ENCODE assay signal across 10 mouse cellular contexts in genomic region chr2:127590204-127590603, GRCm38 (mm10). TPM values are rescaled to one million over a fixed set of nuclear protein-coding genes. Genes with fewer than 3 reads are reported as not detected.
DNase-seq lines count a peak whose midpoint lies in the region; ATAC-seq lines count a peak whose summit lies in the region.
"Had no signal": no experiment of that assay in that cellular context is flagged by ENCODE, and none has a peak within 500 bp of the region (broad histone marks: within the 10 kb centered on the region; RNA-seq: fewer than 3 reads in every experiment).

No protein-coding gene starts in this region.

- H3K36me3 ChIP-seq in limb, embryonic 12.5 days = peaks cover 39% of the 10 kb centered on the region
- peaks cover 44% of the 10 kb centered on the region for H3K36me3 ChIP-seq in limb, embryonic 10.5 days
- peaks cover 39% of the 10 kb centered on the region for H3K36me3 ChIP-seq in limb, embryonic 15.5 days
- H3K36me3 ChIP-seq in forebrain, embryonic 16.5 days (ENCODE audit: control insufficient read depth, insufficient read depth) = peaks cover 12% of the 10 kb centered on the region

- H3K4me1 ChIP-seq in limb, embryonic 12.5 days (replicated peaks) = peaks cover 32% of the 10 kb centered on the region
- H3K4me1 ChIP-seq in limb, embryonic 10.5 days = peaks cover 35% of the 10 kb centered on the region
- H3K4me1 ChIP-seq in limb, embryonic 15.5 days = peaks cover 26% of the 10 kb centered on the region
- H3K4me1 ChIP-seq in forebrain, embryonic 16.5 days (replicated peaks; ENCODE audit: control insufficient read depth, insufficient read depth, low read length) = peaks cover 16% of the 10 kb centered on the region

- ATAC-seq in CD4-positive, CD25-positive, alpha-beta regulatory T cell, adult 4 months = no peak
- no peak for ATAC-seq in limb, embryonic 12.5 days (ENCODE audit: insufficient number of reproducible peaks, insufficient read depth, low FRiP score, low TSS enrichment, low read depth)
- no peak for ATAC-seq in limb, embryonic 15.5 days (ENCODE audit: insufficient number of reproducible peaks, low FRiP score, low TSS enrichment, low read depth)
- ATAC-seq in forebrain, embryonic 16.5 days = no peak

- peak; percentile 66 for DNase-seq in CD4-positive, CD25-positive, alpha-beta regulatory T cell, adult 2 months (ENCODE audit: low read depth, low spot score)
- DNase-seq in limb, embryonic 10.5 days (ENCODE audit: low spot score) = no peak
- peak; percentile 69 for DNase-seq in thymus, postnatal 14 days
- DNase-seq in neural tube, embryonic 10.5 days (ENCODE audit: extremely low spot score, low spot score) = no peak
- DNase-seq: cerebellum, adult 2 months; lung, adult 2 months had no signal

- no peak overlapping the region for H3K9ac ChIP-seq in limb, embryonic 12.5 days (replicated peaks)
- H3K9ac ChIP-seq in limb, embryonic 15.5 days = peak overlapping the region; percentile 14; the same call in 1 of the 2 replicates
- no peak overlapping the region for H3K9ac ChIP-seq in forebrain, embryonic 16.5 days (replicated peaks; ENCODE audit: low read depth, low read length)

- no peak overlapping the region for H3K4me3 ChIP-seq in limb, embryonic 12.5 days (replicated peaks)
- H3K4me3 ChIP-seq in limb, embryonic 10.5 days = no peak overlapping the region; the same call in 1 of the 2 replicates
- no peak overlapping the region for H3K4me3 ChIP-seq in limb, embryonic 15.5 days
- no peak overlapping the region for H3K4me3 ChIP-seq in forebrain, embryonic 16.5 days (replicated peaks; ENCODE audit: low read length)

- no peak overlapping the region for H3K4me2 ChIP-seq in limb, embryonic 12.5 days
- H3K4me2 ChIP-seq in limb, embryonic 15.5 days = 0 out of 2 replicates have a peak overlapping the region, but pooled peaks have one; percentile 14
- H3K4me2 ChIP-seq in forebrain, embryonic 16.5 days (ENCODE audit: low read length) = no peak overlapping the region

- H3K27ac ChIP-seq in limb, embryonic 12.5 days = 0 out of 2 replicates have a peak overlapping the region, but pooled peaks have one; percentile 17
- no peak overlapping the region for H3K27ac ChIP-seq in limb, embryonic 10.5 days
- H3K27ac ChIP-seq in limb, embryonic 15.5 days = peak overlapping the region; percentile 22; the same call in 1 of the 2 replicates
- H3K27ac ChIP-seq in forebrain, embryonic 16.5 days (ENCODE audit: low read length) = no peak overlapping the region

- H3K27me3 ChIP-seq in limb, embryonic 12.5 days = no peaks in the 10 kb centered on the region
- no peaks in the 10 kb centered on the region for H3K27me3 ChIP-seq in limb, embryonic 10.5 days (ENCODE audit: low read depth, poor library complexity, severe bottlenecking)
- H3K27me3 ChIP-seq in limb, embryonic 15.5 days = no peaks in the 10 kb centered on the region
- no peaks in the 10 kb centered on the region for H3K27me3 ChIP-seq in forebrain, embryonic 16.5 days (replicated peaks; ENCODE audit: control insufficient read depth, insufficient read depth, low read length)

- WGBS in limb, embryonic 12.5 days = 66% methylated on average over 15 of the region's 15 CpGs
- 78% methylated on average over 15 of the region's 15 CpGs for WGBS in limb, embryonic 10.5 days
- 67% methylated on average over 15 of the region's 15 CpGs for WGBS in limb, embryonic 15.5 days
- WGBS in forebrain, embryonic 16.5 days = 79% methylated on average over 15 of the region's 15 CpGs

- H3K9me3 ChIP-seq in limb, embryonic 12.5 days = no peaks in the 10 kb centered on the region
- no peaks in the 10 kb centered on the region for H3K9me3 ChIP-seq in limb, embryonic 10.5 days (replicated peaks)
- no peaks in the 10 kb centered on the region for H3K9me3 ChIP-seq in limb, embryonic 15.5 days
- no peaks in the 10 kb centered on the region for H3K9me3 ChIP-seq in forebrain, embryonic 16.5 days (ENCODE audit: control insufficient read depth, low read length)

RNA-seq across cellular contexts. Expression of gene Mrps5, which starts 3.2 kb away (rescaled TPM):
- 100 to 1,000 TPM; 120 to 152 TPM for polyA plus RNA-seq in CD4-positive, CD25-positive, alpha-beta regulatory T cell, adult 4 months (2017; shearing (Covaris generic))
- 153 and 162 TPM in 2 replicates for polyA plus RNA-seq in limb, embryonic 12.5 days (2016; fragmentation: Nextera tagmentation; extraction: Ambion mirVana)
- polyA plus RNA-seq in limb, embryonic 10.5 days (2016; fragmentation: Nextera tagmentation; extraction: Ambion mirVana) = 171 and 176 TPM in 2 replicates
- 116 and 123 TPM in 2 replicates for polyA plus RNA-seq in limb, embryonic 15.5 days (2015; fragmentation: Nextera tagmentation; extraction: Ambion mirVana)
- polyA plus RNA-seq in forebrain, embryonic 16.5 days (2015; fragmentation: Nextera tagmentation; extraction: Ambion mirVana) = 173 and 184 TPM in 2 replicates

RNA-seq across cellular contexts. Expression of gene Zfp661, which starts 3.3 kb away (rescaled TPM):
- polyA plus RNA-seq in CD4-positive, CD25-positive, alpha-beta regulatory T cell, adult 4 months (2017; shearing (Covaris generic)) = 1 to 10 TPM; 3.0 to 3.7 TPM
- 5.6 and 6.7 TPM in 2 replicates for polyA plus RNA-seq in limb, embryonic 12.5 days (2016; fragmentation: Nextera tagmentation; extraction: Ambion mirVana)
- polyA plus RNA-seq in limb, embryonic 10.5 days (2016; fragmentation: Nextera tagmentation; extraction: Ambion mirVana) = 5.9 and 6.9 TPM in 2 replicates
- polyA plus RNA-seq in limb, embryonic 15.5 days (2015; fragmentation: Nextera tagmentation; extraction: Ambion mirVana) = 4.7 and 5.8 TPM in 2 replicates
- polyA plus RNA-seq in forebrain, embryonic 16.5 days (2015; fragmentation: Nextera tagmentation; extraction: Ambion mirVana) = 11.0 and 11.7 TPM in 2 replicates

RNA-seq across cellular contexts. Expression of gene Prom2, which starts 48.9 kb away (rescaled TPM):
- not detected for polyA plus RNA-seq in CD4-positive, CD25-positive, alpha-beta regulatory T cell, adult 4 months (2017; shearing (Covaris generic))
- polyA plus RNA-seq in limb, embryonic 12.5 days (2016; fragmentation: Nextera tagmentation; extraction: Ambion mirVana) = 1.2 and 1.7 TPM in 2 replicates
- 2.3 and 2.6 TPM in 2 replicates for polyA plus RNA-seq in limb, embryonic 10.5 days (2016; fragmentation: Nextera tagmentation; extraction: Ambion mirVana)
- 13.1 and 13.2 TPM in 2 replicates for polyA plus RNA-seq in limb, embryonic 15.5 days (2015; fragmentation: Nextera tagmentation; extraction: Ambion mirVana)
- polyA plus RNA-seq in forebrain, embryonic 16.5 days (2015; fragmentation: Nextera tagmentation; extraction: Ambion mirVana) = 0.05 TPM in 1 of 2 replicates, not detected in the other

Comparison
In these comparisons a context has a peak if more than half of its experiments do, and no peak if none do; other contexts are left out.
1. H3K27ac ChIP-seq: peak in limb, embryonic 12.5 days (single experiment) and limb, embryonic 15.5 days (single experiment); none in limb, embryonic 10.5 days (single experiment) and forebrain, embryonic 16.5 days (single experiment).
2. DNase-seq: peak in CD4-positive, CD25-positive, alpha-beta regulatory T cell, adult 2 months (single experiment) and thymus, postnatal 14 days (single experiment); none in limb, embryonic 10.5 days (single experiment) and neural tube, embryonic 10.5 days (single experiment).